In the genomic region with DNA sequence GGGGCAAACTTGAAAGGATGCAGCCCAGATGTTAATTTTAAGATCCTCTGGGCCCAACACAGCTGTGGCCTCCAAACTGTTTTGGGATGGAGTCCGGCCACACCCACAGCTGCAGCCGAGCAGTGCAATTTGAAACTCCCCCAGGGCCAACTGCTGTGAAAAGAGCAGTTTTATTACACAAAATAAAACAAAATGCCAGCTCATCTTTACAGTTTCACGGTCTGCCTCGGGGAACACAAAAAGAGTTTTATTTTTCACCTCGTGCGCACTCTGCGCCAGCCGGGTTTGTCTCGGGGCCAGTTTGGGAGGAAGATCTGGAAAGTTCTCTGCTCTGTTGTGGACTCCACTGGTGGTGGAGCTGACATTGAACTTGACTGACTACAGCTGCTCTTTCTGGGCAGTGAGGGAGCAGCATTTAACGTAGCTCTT, we compare ENCODE assay signal across 9 mouse cellular contexts.
A peak's percentile ranks its signal among the peaks of the same experiment; 100 is the strongest.
DNase-seq lines count a peak whose midpoint lies in the region; ATAC-seq lines count a peak whose summit lies in the region.
"Had no signal": no experiment of that assay in that cellular context is flagged by ENCODE, and none has a peak within 500 bp of the region (broad histone marks: within the 10 kb centered on the region; RNA-seq: fewer than 3 reads in every experiment).

No protein-coding gene starts in this region.

- H3K36me3 ChIP-seq in heart, embryonic 11.5 days (ENCODE audit: control insufficient read depth, insufficient read depth, low read length): no peaks in the 10 kb centered on the region

- intact Hi-C loops in gastrocnemius, postnatal 36 days (cut with DNase I): no loop called here

- H3K4me2 ChIP-seq in heart, embryonic 11.5 days: no peak overlapping the region

- no peak overlapping the region for H3K4me3 ChIP-seq in heart, embryonic 11.5 days (ENCODE audit: low read depth, low read length)

- peak; percentile 97 for DNase-seq in heart, adult 11 months
- DNase-seq in NIH3T3 (ENCODE audit: low read depth): peak; percentile 91
- peak; percentile 33 to 54 for DNase-seq in gastrocnemius, postnatal 36 days
- peak; percentile 13 for DNase-seq in lung, postnatal 36 days
- no peak for DNase-seq in T-cell, adult 2 months (ENCODE audit: low spot score)
- DNase-seq in c-Kit-positive CD71-positive TER-119-positive erythroid progenitor cells, embryonic 14.5 days (ENCODE audit: low spot score): no peak
- no peak for DNase-seq in right cerebral cortex, postnatal 14 days
- DNase-seq: adrenal gland, postnatal 36 days had no signal

- H3K4me1 ChIP-seq in heart, embryonic 11.5 days (ENCODE audit: control insufficient read depth, insufficient read depth, low read length): no peaks in the 10 kb centered on the region

- no peaks in the 10 kb centered on the region for H3K27me3 ChIP-seq in heart, embryonic 11.5 days (ENCODE audit: control insufficient read depth, insufficient read depth, low read length)

- 68% methylated on average over 10 of the region's 10 CpGs for WGBS in heart, embryonic 11.5 days (ENCODE audit: insufficient replicate concordance)

- H3K9me3 ChIP-seq in heart, embryonic 11.5 days (replicated peaks; ENCODE audit: control insufficient read depth, low read length): no peaks in the 10 kb centered on the region

- H3K27ac ChIP-seq in heart, embryonic 11.5 days (ENCODE audit: low read depth, low read length): no peak overlapping the region

- H3K9ac ChIP-seq in heart, embryonic 11.5 days (ENCODE audit: low read depth, low read length): no peak overlapping the region

- ATAC-seq in heart, embryonic 11.5 days (replicated peaks; ENCODE audit: insufficient number of reproducible peaks, low FRiP score, low TSS enrichment): no peak

Comparison
In these comparisons a context has a peak if more than half of its experiments do, and no peak if none do; other contexts are left out.
1. DNase-seq: peak in heart, adult 11 months (single experiment), NIH3T3 (single experiment), gastrocnemius, postnatal 36 days (2 of 2) and lung, postnatal 36 days (single experiment); none in T-cell, adult 2 months (single experiment), c-Kit-positive CD71-positive TER-119-positive erythroid progenitor cells, embryonic 14.5 days (single experiment) and right cerebral cortex, postnatal 14 days (single experiment).